Mouse (Mus musculus): ENCODE results near the gene Pgap3.

Pgap3 gene

GRCm38 (mm10) chr11:98381651-98382050, 18.6 kb downstream of the Pgap3 start:
- DNase-seq (ENCODE audit: low spot score), result no peak

DNA sequence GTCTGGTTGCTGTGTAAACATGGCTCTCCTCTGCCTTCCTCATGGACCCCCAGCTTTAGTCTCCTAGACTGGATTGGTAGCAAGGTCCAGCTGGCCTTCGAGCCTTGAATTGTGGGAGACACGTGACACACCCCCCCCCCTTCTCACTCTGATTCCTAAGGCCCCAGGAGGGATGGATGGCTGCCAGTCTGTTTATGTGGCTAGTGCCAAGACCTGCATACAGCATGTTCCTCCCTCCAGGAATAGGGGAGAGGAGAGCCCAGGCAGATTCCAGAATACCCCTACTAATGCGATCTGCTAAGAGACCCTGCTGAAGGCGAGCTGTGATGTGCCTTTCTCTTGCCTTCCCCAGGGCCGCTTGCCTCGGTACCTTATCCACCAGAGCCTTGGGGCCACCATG, 20.2 kb downstream of the Pgap3 start:
- no peak for DNase-seq (ENCODE audit: low spot score)

GRCm38 (mm10) chr11:98379379-98379778, 20.9 kb downstream of the Pgap3 start:
- DNase-seq (ENCODE audit: low spot score), result no peak

- DNase-seq (ENCODE audit: low spot score), result no peak
These were observed 22.5 kb downstream of the Pgap3 start for GRCm38 (mm10) chr11:98377787-98378186.

DNA sequence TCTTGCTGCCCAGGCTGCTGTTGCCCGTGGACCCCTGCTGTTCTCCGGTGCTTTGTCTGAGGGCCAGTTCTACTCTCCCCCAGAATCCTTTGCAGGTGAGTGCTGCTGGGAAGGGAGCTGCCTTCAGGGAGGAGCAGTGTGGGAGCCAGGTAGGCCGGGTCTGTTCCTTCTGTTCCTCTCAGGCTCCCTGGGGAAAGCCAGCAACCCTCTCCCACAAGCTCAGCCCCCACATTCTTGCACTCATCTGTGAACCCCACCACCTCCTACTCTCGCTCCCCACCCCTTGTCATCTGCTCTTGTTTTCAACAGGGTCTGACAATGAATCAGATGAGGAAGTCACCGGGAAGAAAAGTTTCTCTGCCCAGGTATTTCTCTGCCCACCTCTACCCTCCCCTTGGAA, 23.5 kb downstream of the Pgap3 start:
- DNase-seq (ENCODE audit: low spot score), result no peak

GRCm38 (mm10) chr11:98374266-98374665, 26.0 kb downstream of the Pgap3 start:
- DNase-seq (ENCODE audit: low spot score), result no peak

- no peak for DNase-seq (ENCODE audit: low spot score)
These were observed 27.0 kb downstream of the Pgap3 start for GRCm38 (mm10) chr11:98373244-98373643.

GRCm38 (mm10) chr11:98372406-98372805, 27.9 kb downstream of the Pgap3 start:
- peak; percentile 80 for DNase-seq (ENCODE audit: low spot score)

DNA sequence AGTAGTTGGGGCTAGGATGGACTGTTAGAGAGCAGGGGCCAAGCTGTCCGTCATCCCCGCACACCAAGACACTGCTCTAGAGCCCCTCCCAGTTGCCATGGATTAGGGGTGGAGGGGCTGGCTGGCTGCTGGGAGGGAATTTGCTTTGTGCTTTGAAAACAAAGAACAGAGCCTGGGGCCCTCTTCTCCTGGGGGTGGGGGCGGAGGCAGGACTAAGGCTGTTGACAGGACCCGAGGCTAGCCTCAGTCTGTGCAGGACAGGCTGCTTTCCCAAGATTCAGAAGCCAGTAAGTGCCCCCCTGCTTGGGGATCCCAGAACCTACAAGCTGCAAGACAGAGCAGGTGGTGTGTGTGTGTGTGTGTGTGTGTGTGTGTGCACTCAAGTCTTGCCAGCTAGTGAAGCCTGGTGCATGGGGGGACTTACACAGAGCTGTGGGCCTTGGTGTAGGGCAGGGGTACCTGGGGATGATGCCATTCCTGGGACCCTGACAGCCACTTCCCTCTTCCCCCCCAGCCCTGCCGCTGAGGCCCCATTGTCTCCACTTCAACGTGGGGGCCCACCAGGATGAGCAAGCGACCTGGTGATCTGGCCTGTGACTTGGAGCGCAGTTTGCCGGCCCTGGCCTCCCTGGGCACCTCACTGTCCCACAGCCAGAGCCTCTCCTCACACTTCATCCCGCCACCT, 28.6 kb downstream of the Pgap3 start:
- no peak for DNase-seq (ENCODE audit: low spot score)

GRCm38 (mm10) chr11:98370588-98370987, 29.7 kb downstream of the Pgap3 start:
- DNase-seq (ENCODE audit: low spot score), result no peak

- DNase-seq (ENCODE audit: low spot score), result no peak
These were observed 31.0 kb downstream of the Pgap3 start for GRCm38 (mm10) chr11:98369337-98369736.

- no peak for DNase-seq (ENCODE audit: low spot score)
These were observed 32.5 kb downstream of the Pgap3 start for GRCm38 (mm10) chr11:98367863-98368186.

DNA sequence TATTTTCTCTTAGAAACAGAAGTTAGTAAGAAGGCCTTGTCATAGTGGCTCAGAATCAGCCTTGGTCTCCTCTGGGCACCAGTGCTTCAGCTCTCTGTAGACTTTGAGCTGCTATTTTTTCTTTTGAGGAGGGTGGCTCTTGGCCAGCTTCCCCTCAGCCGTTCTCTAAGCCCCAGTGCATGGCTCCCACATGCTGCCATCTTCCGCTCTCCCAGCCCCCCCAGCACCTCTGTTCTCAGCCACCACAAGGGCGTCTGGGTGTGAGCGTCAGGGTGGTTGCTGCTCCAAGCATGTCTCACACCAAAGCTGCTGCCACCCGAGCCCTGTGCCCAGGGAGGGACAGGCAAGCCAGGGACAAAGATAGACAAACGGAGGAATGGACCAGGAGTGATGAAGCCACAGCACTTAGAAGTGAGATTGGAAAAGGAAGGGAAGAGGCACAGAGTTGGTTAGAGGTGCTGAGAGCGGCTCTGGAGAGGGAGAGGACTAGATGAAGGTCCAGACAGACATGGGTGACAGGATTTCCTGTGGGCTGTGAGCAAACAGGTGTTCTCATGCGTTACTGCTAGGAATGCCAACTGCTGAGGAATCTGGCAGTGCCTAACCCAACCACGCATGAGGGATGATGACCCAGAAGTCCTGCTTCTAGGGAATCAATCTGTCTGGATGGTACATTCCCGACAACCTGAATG, 33.0 kb downstream of the Pgap3 start:
- DNase-seq (ENCODE audit: low spot score), result no peak

GRCm38 (mm10) chr11:98366290-98366689, 34.0 kb downstream of the Pgap3 start:
- no peak for DNase-seq (ENCODE audit: low spot score)

GRCm38 (mm10) chr11:98364410-98364809, 35.9 kb downstream of the Pgap3 start:
- no peak for DNase-seq (ENCODE audit: low spot score)

GRCm38 (mm10) chr11:98363817-98364216, 36.5 kb downstream of the Pgap3 start:
- DNase-seq (ENCODE audit: low spot score), result no peak

DNA sequence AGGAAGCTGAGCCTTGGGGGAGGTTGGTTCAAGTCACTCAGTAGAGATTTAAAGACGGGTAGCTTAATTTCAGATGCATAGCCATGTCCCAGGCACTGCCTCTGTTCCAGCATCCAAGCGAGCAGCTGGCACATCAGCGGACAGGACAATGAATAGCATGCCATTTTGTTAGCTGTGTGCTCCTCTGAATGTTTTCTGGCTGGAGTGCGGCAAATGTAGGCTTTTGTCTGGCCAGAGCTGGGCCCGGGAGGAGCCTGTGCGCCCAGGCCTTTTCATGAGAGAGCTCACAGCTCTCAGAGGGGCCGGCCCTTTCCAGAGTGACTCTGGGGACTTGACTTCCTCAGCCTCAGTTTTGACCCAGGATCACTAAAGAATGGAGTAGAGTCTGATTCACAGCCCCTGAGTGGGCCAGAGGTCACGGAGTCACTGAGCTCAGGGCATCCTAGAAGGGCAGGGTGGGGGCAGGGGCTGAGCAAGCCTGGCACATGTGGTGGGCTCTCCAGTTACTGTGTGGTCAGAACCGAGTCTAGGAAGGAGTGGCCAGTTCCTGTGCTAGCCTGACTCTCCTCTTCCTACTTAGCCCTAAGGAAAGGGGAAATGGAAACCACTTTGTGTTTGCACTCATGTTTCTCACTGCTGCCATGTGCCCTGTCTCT, 39.3 kb downstream of the Pgap3 start:
- DNase-seq (ENCODE audit: low spot score), result no peak

DNA sequence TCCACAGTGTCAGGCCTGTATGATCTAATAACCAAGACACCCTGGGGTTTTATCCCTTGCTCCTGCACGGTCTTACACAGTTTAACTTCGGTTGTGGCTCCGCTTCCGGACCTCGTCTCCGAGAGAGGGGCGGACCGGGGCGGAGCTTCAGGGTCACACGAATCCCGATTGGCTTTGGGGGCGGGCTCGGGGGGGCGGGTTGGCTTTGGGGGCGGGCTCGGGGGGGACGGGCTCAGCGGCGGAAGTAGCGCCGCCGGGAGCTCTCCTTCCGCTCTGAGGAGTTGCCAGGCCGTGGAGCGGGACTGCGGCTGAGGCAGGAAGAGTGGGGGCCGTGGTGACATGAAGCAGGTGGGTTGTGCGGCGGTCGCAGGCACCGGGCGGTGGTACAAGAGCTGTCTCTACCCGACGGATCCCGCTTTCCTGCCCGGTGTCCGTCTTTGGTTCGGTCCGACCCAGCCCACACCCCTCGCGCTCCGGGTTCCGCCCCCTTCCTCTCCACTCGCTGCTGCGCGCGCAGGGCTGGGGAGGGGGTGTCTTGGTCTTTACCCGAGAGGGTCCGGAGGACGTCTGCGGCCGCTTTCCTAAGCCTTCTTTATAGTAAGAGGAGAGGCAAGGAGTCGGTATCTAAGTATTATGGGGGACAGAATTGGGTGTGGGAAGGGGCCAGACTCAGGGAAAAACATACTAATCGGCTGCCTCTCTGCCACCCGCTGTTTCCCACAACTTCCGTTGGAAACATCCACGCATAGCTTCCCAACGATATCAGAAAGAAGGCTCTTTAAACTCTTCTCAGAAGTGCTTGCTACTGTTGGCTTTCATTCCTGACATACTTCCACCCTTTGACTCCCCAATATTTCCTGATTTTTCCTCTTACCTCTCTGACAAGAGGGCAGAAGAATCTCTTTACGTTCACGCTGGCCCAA, 41.9 kb downstream of the Pgap3 start, which contains the start of gene Stard3:
Gene Stard3 (plus strand): TSS at position 208 of the 923 bp plus-strand sequence.
- DNase-seq (ENCODE audit: low spot score), result peak; percentile 95

GRCm38 (mm10) chr11:98357396-98358160, 42.7 kb downstream of the Pgap3 start:
- DNase-seq (ENCODE audit: low spot score), result no peak

DNA sequence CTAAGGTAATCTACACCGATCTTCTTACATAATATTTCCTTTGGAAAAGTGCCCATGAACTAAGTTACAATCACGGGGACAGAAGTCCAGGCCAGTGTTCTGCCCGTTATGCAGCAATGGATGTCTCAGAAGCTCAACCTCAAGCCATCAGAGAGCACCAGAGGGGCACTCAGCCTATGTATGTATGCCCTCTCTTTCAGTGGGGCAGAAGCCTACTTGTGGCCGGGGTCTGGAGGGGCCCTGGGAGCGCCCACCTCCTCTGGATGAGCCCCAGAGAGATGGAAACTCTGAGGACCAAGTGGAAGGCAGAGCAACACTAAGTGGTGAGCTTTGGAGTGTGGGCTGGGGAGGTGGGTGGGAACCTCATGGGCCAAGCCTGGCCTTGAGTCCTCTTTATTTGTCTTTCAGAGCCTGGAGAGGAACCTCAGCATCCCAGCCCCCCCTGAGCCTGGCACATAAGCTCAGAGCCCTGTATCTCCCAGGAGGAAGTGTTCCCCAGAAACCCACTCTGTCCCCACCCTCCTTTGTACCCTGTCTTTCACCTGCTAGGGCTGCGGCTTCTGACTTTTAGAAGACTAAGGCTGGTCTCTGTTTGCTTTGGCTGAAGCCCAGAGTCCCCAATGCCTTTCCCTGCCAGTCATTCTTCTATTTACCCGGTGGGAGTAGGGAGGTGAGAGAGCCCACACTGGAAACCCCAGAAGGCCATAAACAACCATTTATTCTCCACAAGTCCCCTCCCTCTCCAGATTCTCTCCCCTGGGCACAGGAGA, 43.5 kb downstream of the Pgap3 start:
- DNase-seq (ENCODE audit: low spot score), result peak; percentile 32
